Mouse (Mus musculus) heart, postnatal 0 days (tissue): Measurements from ENCODE around the gene Lamtor2.

Experiments
- CTCF ChIP-seq: IDR thresholded peaks from 2 replicates; pipeline ENCODE4 v1.5.1; 2016; ENCODE audit warnings: antibody characterized with exemption, control low read depth, low read depth
- EP300 ChIP-seq: IDR thresholded peaks from 2 replicates; pipeline ENCODE4 v1.6.1; 2016; ENCODE audit warnings: antibody characterized with exemption, low read depth

- no peak for TF ChIP-seq CTCF
- no peak for TF ChIP-seq EP300
Measured at GRCm38 (mm10) chr3:88520078-88520477, 32.8 kb downstream of the Lamtor2 start.
